Mouse (Mus musculus) monocyte, adult 2 months (primary cell): ENCODE results near the gene Pecr.

Experiments used
- DNase-seq, 2 experiments: peaks; one replicate each; pipeline ENCODE4 v3.0.0; 2022; ENCODE audit warnings: low spot score in 2 of 2, low read depth in 1 of 2

Gene Pecr

DNA sequence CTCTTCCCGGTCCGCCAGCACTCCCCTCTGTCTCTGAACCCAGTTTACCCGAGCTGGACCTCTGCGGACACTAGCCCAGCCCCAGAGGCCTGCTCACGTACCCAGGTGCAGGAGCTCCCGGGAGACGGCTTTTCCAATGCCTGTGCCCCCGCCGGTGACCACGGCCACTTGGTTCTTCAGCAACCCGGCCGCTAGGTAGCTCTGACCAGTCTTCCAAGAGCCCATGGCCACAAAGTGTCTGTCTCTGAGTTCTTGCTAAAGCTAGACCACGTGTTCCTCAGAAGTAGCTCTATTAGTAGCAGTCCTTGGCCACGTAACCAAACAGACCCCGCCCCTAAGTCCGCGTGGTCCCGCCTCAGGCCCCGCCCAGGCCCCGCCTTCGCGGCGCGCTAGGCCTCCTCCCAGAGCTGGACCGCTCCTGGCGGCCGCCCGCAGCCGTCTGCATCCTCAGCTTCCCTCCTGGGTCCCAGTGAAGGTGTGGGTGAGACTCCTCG lies at the start of gene Pecr, which contains the start of gene Tmem169:
Gene Pecr, minus strand, starts transcription at position 323 of the 494 bp plus-strand sequence.
Gene Tmem169, plus strand, starts transcription at position 378 of the 494 bp plus-strand sequence.
- peak; percentile 71 to 88 for DNase-seq

DNA sequence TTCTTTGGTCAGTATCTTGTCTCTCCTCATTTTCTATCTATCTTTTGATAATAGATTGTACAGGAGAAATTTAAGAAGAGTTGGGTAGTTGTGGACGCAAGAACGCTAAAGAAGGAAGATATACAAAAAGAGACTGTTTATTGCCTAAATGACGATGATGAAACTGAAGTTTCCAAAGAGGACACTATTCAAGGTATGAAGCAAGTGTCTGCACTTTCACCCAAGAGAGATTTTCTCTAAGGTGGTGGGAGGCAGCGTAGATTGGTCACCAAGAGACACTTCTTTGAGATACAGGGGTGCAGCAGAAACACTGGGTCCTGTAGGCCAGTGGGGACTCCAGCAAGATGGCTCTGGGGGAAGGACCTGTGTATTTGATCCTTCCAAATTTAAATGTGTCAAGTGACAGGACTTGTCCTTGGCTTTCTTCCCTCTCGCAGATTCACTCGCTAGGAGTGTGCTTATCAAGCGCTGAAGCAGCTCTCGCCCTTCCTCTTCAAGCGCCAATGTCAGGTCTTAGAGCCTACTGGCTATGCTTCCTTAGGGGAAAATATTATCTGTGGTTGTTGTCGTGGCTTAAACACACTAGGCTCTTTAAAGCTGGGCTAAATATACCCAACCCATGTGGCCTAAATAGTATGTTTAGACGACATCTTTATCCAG lies 42.2 kb upstream of the Pecr start:
- no peak for DNase-seq

DNA sequence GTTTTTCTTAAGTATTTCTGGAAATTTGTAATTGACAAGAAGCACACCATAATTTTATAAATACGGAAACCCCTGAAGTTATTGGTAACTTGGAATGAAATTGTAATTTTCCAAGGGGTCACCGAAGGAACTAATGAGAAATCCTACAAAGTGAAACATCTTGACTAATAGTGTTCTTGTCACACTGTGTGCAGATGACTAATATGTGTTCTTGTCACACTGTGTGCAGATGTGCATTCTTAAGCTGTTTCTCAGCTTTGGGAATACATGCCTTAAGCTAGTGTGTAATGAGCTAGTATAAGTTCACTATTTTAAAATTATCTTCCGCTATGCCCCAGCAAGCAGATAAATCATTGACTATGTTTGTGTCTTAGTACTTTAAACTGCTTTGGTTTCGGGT lies 39.1 kb upstream of the Pecr start:
- no peak for DNase-seq

DNA sequence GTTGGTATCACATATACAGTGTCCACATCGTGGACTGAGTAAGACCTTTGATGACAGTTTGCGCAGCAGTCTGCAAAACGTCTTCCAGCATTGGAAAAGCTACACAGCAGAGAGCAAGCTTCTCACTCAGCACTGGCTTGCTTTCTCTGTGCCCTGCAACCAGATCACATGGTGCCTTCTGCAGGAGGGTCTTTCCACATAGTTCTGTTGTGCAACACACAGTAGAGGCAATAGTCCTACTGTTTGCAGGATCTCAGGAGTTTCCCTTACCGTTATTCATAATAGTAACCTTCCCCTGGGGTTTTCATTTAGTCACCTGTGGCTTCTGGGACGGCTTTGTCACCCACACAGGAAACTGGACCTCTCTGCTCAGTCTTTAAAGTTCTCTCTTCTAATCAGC lies 36.6 kb upstream of the Pecr start:
- DNase-seq: no peak

DNA sequence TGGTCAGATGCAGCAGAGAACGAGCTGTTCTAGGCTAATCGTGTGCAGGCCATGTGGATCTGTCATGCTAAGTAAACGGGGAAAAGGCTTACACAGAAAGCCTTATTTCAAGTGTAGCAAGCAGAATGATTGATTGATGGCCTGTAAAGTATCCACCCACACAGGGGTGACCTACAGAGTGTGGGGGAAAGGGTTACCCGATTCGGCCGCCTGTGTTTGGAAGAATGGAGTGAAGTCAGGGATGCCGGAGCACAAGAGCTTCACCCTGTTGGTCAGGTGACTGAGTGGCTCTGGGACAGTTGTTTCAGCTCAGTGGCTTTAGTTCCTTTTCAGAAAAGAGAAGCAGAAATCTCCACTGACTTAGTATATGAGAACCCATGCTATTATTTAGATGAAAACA lies 32.8 kb upstream of the Pecr start:
- DNase-seq: no peak

DNA sequence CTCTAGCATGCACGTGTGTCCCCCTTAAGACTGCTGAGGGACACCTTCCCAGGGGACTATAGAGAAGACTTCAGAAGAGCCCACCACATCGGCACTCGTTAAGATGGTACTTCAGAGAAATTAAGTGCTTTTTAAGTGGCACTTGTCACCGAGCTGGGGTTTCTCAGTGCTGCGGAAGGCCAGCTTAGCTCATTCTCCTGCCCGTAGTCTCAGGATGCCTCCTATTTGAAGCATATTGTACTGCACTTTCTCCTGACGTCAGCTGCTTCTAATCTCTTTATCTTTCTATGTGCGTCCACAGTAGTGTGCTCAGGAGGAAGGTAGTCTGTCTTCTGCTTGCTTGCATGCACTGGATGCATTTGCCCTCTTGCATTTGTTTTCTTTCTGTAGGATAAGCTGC lies 32.3 kb upstream of the Pecr start:
- no peak for DNase-seq

DNA sequence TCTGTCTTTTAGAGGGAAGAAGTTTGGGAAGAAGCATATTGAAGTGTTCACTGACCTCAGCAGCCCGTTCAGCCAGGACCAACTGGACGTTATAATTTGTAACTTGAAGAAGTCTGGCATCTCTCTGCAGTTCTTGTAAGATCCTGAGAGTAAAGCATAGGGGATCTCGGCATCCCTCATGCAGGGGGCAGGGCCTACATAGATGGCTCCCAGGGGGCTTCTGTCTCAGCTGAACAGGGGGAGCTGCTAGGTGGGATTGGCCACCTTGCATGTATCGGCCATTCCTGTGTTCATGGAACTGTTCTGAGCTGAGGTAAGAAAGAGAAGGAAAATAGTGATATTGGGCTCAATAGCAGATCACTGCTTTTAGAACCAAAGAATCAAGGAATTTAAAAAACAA lies 31.3 kb upstream of the Pecr start:
- DNase-seq: no peak

DNA sequence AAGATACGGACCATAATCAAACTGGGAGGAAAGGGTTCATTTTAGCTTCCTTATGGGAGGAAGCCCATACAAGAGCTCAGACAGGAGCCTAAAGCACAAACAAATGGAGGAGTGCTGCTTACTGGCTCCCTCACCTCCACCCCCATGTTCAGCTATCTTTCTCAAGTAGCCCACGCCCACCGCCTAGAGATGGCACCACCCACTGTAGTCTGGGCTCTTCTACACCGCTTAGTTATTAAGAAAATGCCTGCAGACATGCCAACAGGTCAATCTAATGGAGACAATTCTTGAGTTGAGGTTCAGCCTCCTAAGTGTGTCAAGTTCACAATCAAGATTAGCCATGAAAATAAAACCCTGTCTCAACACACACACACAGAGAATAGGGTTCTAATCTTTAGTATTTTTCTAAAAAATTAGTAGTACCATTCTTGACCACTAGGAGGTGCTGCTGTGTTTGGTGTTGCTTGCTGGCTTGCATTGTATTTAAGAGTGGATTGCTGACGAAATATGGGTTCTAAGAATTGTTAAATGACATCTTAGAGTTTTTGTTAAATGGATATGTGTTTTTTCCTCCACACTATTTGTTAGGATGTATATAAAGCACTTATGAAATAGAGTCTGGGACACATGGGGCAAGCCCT lies 29.4 kb upstream of the Pecr start:
- DNase-seq: no peak

DNA sequence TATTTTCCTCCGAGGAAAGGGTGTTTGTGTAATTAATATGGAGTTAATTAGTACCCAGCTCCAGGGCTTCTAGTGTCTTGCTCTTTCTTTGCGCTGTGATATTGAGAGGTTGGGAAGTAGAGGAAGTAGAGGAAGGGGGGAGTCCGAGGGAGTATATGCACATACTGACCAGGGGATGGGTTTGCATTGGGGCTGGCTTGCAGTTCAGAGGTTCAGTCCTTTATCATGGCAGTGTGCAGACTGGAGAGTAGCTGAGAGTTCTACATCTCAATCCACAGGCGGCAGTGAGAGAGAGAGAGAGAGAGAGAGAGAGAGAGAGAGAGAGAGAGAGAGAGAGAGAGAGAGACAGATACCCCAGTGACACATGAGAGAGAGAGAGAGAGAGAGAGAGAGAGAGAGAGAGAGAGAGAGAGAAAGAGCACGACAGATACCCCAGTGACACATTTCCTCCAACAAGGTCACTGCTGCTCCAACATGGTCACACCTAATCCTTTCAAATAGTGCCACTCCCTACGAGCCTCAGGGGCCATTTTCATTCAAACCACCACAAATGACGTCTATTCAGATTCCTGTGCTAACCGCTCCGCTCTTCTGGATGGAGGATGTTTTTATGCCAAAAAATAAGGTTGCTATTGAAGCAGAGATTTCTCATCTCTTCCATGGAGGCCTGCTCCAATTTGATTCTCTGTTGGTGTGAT lies 28.7 kb upstream of the Pecr start:
- DNase-seq: no peak

DNA sequence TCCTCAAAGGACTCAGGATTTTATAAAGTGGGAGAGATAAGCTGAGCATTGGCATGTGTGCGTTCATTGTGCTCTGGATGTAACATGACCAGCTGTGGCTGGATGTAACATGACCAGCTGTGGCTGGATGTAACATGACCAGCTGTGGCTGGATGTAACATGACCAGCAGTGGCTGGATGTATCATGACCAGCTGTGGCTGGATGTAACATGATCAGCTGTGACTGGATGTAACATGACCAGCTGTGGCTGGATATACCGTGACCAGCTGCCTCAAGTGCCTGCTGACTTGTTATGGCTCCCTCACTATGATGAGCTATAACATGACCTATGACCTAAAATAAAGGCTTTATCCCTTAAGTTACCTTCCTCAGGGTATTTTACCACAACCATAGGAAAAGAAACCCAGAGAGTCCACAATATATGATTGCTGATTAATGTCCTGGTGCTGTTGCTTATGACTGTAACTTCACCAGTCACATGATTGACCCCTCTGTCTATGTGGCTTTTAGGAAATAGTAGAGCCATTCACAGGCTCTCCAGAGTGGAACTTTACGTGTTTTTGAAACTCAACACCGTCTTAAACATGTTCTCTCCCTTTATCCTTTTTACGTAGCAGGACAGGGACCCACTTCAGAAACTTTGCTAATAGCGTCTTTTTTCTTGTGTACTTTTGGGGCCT lies 25.8 kb upstream of the Pecr start:
- DNase-seq: no peak

DNA sequence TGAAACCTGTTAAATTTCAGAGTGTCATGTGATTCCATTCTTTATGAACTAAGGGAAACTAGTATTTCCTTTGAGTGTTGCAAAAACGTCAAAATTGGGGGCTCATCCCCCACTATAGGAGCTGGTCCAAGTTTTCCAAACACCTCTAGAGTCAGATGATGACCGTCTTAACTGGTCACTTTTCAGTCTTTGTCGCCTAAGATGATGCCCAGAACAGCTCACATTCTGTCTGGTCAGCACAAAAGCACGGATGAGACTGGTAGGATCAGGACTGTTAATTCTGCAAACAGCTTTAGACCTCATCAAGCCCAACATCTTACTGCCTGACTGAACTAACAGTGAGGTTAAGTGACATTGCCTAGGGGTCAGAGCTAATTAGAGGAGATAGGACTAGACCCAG lies 24.8 kb upstream of the Pecr start:
- no peak for DNase-seq

DNA sequence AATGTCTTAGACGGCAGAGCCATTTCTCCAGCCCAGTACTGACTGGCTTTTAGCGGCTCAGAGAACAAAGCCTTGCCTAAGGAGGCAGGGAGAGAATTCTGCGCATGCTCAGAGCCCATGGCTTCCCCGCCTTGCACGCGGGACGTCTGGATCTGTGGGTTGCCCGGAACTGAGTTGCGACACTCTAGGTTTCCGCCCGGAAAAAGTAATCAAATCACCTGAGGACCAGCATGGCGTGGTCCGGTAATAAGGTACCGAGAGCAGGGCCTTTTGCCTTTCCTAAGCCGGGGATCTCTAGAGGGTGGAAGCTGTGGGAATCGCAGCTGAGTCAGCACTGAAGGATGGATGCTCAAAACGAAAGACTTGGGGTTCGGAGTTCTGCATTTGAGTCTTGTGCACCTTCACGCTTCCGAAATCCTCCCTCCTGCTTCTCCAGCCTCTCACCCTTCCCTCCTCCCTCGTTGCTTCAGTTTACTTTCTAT lies 23.2 kb upstream of the Pecr start, which contains the start of gene Xrcc5:
Gene Xrcc5, plus strand, starts transcription at position 105 of the 482 bp plus-strand sequence.
- peak; percentile 21 to 48 for DNase-seq

DNA sequence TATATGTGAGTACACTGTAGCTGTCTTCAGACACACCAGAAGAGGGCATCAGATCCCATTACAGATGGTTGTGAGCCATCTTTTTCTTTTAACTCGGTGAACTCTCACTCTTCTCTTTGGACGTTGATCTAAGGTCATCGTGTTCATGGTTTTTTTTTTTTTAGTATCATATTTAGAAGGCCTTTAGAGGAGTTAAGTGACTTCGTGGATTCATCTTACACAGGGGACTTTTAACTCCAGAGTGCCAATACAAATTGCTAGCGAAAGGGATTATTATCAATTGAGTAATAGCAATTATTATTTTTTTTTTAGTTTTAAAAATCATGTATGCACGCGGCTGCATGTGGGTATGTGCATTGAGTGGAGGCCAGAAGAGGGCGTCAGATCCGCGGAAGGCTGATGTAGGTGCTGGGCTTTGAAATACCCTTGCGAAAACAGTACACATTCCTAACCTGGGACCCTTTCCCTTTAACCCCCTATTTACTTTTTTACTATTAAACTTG lies 22.6 kb upstream of the Pecr start:
- DNase-seq: no peak

DNA sequence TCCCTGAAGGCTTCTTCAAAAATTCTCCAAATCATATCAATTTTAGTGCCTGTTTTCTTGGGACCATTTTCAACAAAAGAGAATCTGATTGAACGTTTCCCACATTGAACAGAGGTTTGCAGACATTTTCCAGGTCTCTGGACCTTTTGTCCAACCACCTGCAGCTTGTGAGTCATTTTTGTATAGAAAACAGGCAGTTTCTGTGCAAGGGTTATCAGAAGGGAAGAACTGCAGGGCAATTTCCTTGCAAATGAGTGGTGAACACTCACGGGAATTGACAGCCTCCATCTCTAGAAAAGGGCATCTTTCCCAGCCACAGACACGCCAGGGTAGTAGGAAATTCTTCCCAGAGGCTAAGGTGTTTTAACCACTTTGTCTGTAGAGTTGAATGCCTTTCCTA lies 22.1 kb upstream of the Pecr start:
- DNase-seq: no peak

DNA sequence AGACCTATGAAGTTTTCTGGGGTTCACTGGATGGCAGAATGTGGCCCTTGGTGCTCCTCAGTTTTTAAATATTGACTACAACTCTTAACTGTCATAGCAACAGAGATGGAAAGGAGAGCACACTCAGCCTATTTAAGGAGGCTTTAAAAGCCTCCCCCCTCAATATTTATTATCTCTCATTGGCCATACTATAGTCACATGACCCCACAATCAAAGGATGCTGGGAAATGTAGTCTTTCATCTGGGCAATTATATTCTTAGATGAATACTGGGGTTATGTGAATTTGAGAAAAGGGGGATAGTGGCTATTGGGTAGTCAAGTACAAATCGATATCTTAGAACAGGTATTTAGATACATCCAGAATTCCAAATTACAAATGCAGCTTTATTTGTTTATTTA lies 17.7 kb upstream of the Pecr start:
- DNase-seq: no peak

DNA sequence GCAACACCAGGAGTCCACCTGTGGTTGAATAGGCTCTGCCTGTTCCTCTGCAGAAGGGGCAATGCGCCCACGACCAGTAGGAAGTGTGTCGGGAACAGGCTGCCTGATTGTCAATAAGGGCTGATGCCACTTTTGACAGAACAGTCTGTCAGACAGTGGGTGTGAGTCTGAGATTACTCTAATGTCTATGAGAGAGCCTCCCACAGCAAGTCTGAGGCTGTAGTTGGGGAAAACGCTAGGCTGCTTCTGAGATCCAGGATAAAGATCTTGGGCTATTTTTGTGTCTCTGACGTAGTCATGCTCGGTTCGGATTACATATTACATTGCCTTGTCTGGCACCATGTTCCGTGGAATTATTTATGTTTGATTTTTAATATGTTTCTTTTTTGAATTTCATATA lies 11.6 kb upstream of the Pecr start:
- no peak for DNase-seq

DNA sequence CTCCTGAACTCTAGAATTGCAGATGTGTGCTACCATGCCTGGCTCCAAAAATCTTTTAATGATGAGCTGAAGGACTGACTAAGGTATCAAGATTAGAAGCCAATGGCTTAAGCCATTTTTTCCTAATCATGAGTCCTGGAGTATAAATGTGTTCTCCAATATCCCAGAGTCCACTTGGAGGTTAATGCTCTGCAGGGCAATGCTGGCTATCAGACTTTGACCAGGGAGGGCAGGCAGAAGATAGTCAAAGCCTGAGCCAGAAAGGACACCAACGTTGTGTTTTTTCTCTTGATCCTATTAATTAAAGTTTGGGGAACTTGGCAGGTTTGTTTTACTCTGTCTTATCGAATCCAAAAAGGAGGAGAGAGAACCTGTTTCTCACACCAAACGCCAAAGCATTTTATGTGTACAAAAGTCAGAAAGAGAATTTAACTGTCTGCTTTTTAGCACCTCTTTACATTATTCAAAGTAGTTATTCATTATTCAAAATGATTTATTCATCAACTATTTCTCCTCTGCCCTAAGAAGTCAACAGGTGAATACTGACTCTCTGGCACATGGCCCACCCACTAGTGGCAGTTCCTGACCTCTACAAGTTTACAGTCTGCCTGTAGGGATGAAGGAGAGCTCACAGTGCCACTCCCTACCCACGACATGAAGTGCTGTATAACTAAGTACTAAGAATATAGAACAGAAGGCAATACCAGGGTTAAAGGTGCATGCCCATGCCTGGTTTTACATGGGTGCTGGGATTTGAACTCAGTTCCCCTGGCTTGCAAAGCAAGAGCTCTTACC lies 10.0 kb upstream of the Pecr start:
- no peak for DNase-seq

DNA sequence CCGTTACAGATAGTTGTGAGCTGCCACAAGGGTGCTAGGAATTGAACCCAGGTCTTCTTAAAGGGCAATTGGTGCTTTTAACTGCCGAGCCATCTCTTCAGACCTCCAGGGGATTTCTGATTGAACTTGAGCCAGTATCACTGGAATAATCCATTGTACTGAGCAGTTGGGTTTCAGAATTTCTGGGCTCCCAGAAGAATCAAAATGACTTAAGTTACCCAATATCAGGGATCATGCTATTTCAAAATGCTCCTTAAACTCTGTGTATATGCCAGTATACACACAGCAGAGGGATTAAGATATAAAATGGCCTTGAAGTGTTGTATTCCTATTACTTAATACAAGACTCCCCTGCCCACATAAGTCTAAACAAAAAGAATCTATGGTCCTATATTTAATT lies 7.8 kb upstream of the Pecr start:
- no peak for DNase-seq

DNA sequence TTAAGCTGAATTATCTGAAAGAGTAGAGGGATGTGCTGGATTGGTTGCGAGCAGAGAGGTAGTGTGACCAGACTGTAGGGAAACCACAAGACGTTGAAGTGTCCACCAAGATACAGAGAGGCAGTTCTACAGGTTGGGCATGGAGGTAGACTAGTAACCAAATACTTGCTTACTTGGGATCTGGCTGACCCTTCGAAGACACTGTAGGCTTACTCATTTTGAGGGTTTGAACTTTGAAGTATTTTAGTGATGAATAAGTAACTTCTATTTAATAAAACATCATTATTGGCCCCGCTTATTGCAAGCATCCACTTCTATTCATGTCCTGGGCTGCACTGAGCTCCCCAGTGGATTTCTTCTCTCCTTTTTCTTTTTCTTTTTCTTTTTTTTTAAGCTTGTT lies 7.3 kb upstream of the Pecr start:
- no peak for DNase-seq

DNA sequence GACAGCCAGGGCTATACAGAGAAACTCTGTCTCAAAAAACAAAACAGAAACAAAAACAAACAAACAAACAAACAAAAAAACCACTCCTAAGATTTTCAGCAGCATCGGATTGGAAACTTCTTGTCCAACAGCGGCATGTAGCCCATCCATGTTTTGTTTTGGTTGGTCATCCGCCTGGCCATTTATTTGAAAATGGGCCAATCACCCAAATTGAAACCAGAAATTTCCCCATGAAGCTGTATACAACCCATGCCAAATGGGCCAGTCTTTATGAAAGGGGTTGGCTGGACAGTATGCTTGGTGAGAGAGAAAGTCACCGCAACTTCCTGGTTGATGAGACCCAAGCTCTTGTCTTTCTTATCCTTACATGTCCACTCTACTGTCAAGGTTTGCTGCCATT lies 6.8 kb upstream of the Pecr start:
- DNase-seq: no peak
